Mouse (Mus musculus) stomach, postnatal 0 days (tissue): ENCODE results near the gene Mfn2.

Experiments used
- CTCF ChIP-seq: IDR thresholded peaks from 2 replicates; pipeline ENCODE4 v1.5.1; 2016; ENCODE audit warnings: antibody characterized with exemption, low read depth, mild to moderate bottlenecking, moderate library complexity
- EP300 ChIP-seq: optimal IDR thresholded peaks from 2 replicates; pipeline ENCODE3; 2016; ENCODE audit warnings: antibody characterized with exemption

- TF ChIP-seq CTCF: no peak
- TF ChIP-seq EP300: no peak
Measured at GRCm38 (mm10) chr4:147903601-147904000, 903 bp downstream of the Mfn2 start.
